ENCODE assay signal across 10 mouse cellular contexts in the genomic region with DNA sequence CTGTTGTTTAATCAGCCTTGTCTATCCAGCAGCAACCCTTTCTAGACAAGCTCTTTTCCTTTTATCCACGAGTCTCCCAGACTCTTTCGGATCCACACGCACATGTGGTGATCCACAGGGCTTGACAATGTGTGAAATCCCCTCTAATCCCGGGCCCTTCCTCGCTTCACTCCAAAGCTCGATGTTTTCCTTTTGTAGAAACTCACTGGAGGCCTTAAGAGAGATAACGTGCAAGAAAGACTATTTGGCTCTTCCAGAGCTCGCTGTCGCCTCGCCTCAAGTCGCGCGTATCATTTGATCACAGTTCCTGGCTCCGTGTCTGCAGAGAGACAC.
A peak's percentile ranks its signal among the peaks of the same experiment; 100 is the strongest.
DNase-seq lines count a peak whose midpoint lies in the region; ATAC-seq and TF ChIP-seq lines count a peak whose summit lies in the region.
"Had no signal": no experiment of that assay in that cellular context is flagged by ENCODE, and none has a peak within 500 bp of the region (broad histone marks: within the 10 kb centered on the region; RNA-seq: fewer than 3 reads in every experiment).

No protein-coding gene starts in this region.

- TF ChIP-seq CTCF in cerebellum, adult 2 months (IDR thresholded peaks at IDR 0.05; ENCODE audit: borderline replicate concordance, insufficient read depth, low read depth, low read length) = no peak

- H3K4me1 ChIP-seq in cerebellum, adult 2 months (ENCODE audit: control insufficient read depth, insufficient read depth, low read length) = no peaks in the 10 kb centered on the region
- peaks cover 4% of the 10 kb centered on the region; the same call in 1 of the 2 replicates for H3K4me1 ChIP-seq in heart, embryonic 15.5 days (replicated peaks)
- peaks cover 22% of the 10 kb centered on the region for H3K4me1 ChIP-seq in lung, embryonic 16.5 days (replicated peaks; ENCODE audit: control insufficient read depth, insufficient read depth, low read length)
- no peaks in the 10 kb centered on the region for H3K4me1 ChIP-seq in midbrain, embryonic 11.5 days (ENCODE audit: control insufficient read depth, insufficient read depth, low read length)
- peaks cover 10% of the 10 kb centered on the region; the same call in 1 of the 2 replicates for H3K4me1 ChIP-seq in kidney, embryonic 14.5 days (ENCODE audit: control insufficient read depth, insufficient read depth, low read length)

- H3K27me3 ChIP-seq in cerebellum, adult 2 months (ENCODE audit: control insufficient read depth, insufficient read depth, low read length) = no peaks in the 10 kb centered on the region
- H3K27me3 ChIP-seq in heart, embryonic 15.5 days = no peaks in the 10 kb centered on the region
- no peaks in the 10 kb centered on the region for H3K27me3 ChIP-seq in lung, embryonic 16.5 days (ENCODE audit: control insufficient read depth, insufficient read depth, low read depth, low read length)
- H3K27me3 ChIP-seq in midbrain, embryonic 11.5 days (ENCODE audit: control insufficient read depth, insufficient read depth, low read length) = no peaks in the 10 kb centered on the region
- no peaks in the 10 kb centered on the region for H3K27me3 ChIP-seq in kidney, embryonic 14.5 days (ENCODE audit: control insufficient read depth, insufficient read depth, low read length)

- intact Hi-C loops in heart, postnatal 25 days (cut with DNase I) = no loop called here

- peak in 1 of 2 experiments; percentile 57 for DNase-seq in cerebellum, adult 2 months
- no peak for DNase-seq in cerebellum, adult 9-11 months
- no peak for DNase-seq in heart, postnatal 25 days (ENCODE audit: low spot score)
- no peak for DNase-seq in lung, adult 18-20 months
- DNase-seq in midbrain, embryonic 11.5 days (ENCODE audit: low spot score, missing footprints) = no peak
- DNase-seq: adrenal gland, adult 8-10 months had no signal

- no peak for TF ChIP-seq POLR2A in cerebellum, adult 2 months (IDR thresholded peaks at IDR 0.05; ENCODE audit: borderline replicate concordance, insufficient read depth, low read length)

- ATAC-seq in heart, embryonic 15.5 days (replicated peaks; ENCODE audit: insufficient number of reproducible peaks, insufficient read depth, low FRiP score, low read depth) = no peak
- ATAC-seq in lung, embryonic 16.5 days (ENCODE audit: low read depth) = peak; percentile 37; the same call in 1 of the 2 replicates
- 0 out of 2 replicates have a peak, but pooled peaks have one; percentile 58 for ATAC-seq in midbrain, embryonic 11.5 days (ENCODE audit: low FRiP score)
- no peak for ATAC-seq in kidney, embryonic 14.5 days (ENCODE audit: low FRiP score, low TSS enrichment)

- H3K27ac ChIP-seq in cerebellum, adult 2 months (ENCODE audit: insufficient read depth, low read length) = no peak overlapping the region
- no peak overlapping the region for H3K27ac ChIP-seq in heart, embryonic 15.5 days
- peak overlapping the region; percentile 12; the same call in 1 of the 2 replicates for H3K27ac ChIP-seq in lung, embryonic 16.5 days (ENCODE audit: low read length)
- H3K27ac ChIP-seq in midbrain, embryonic 11.5 days (ENCODE audit: low read depth, low read length) = no peak overlapping the region
- no peak overlapping the region for H3K27ac ChIP-seq in kidney, embryonic 14.5 days (ENCODE audit: low read depth, low read length)
- H3K27ac ChIP-seq: hindbrain, embryonic 14.5 days had no signal

- 27% methylated on average over 14 of the region's 14 CpGs for WGBS in cerebellum, adult 2 months
- 54% methylated on average over 14 of the region's 14 CpGs for WGBS in heart, embryonic 15.5 days
- 35% methylated on average over 14 of the region's 14 CpGs for WGBS in lung, embryonic 16.5 days
- 43% methylated on average over 14 of the region's 14 CpGs for WGBS in midbrain, embryonic 11.5 days
- 87% methylated on average over 14 of the region's 14 CpGs for WGBS in kidney, embryonic 14.5 days

- no peak overlapping the region for H3K9ac ChIP-seq in heart, embryonic 15.5 days
- peak overlapping the region; percentile 40 for H3K9ac ChIP-seq in lung, embryonic 16.5 days (ENCODE audit: low read length)
- H3K9ac ChIP-seq in midbrain, embryonic 11.5 days (ENCODE audit: low read length) = no peak overlapping the region
- H3K9ac ChIP-seq in kidney, embryonic 14.5 days (ENCODE audit: low read depth, low read length) = no peak overlapping the region
- H3K9ac ChIP-seq: hindbrain, embryonic 14.5 days had no signal

- no peaks in the 10 kb centered on the region for H3K9me3 ChIP-seq in heart, embryonic 15.5 days (replicated peaks)
- no peaks in the 10 kb centered on the region for H3K9me3 ChIP-seq in lung, embryonic 16.5 days (ENCODE audit: control insufficient read depth, low read length)
- H3K9me3 ChIP-seq in midbrain, embryonic 11.5 days (ENCODE audit: control insufficient read depth, low read length) = no peaks in the 10 kb centered on the region
- no peaks in the 10 kb centered on the region for H3K9me3 ChIP-seq in kidney, embryonic 14.5 days (ENCODE audit: control insufficient read depth, low read length)

- H3K4me2 ChIP-seq in heart, embryonic 15.5 days = peak overlapping the region; percentile 58
- peak overlapping the region; percentile 62 for H3K4me2 ChIP-seq in lung, embryonic 16.5 days (ENCODE audit: low read depth, low read length)
- H3K4me2 ChIP-seq in midbrain, embryonic 11.5 days = peak overlapping the region; percentile 21; the same call in 1 of the 2 replicates
- H3K4me2 ChIP-seq in kidney, embryonic 14.5 days (replicated peaks; ENCODE audit: low read depth, low read length) = no peak overlapping the region
- H3K4me2 ChIP-seq: hindbrain, embryonic 14.5 days had no signal

- H3K4me3 ChIP-seq in cerebellum, adult 2 months (replicated peaks; ENCODE audit: insufficient read depth, low read depth, low read length) = peak overlapping the region; percentile 34
- H3K4me3 ChIP-seq in heart, embryonic 15.5 days = peak overlapping the region; percentile 24
- H3K4me3 ChIP-seq in lung, embryonic 16.5 days (ENCODE audit: low read length) = peak overlapping the region; percentile 28
- H3K4me3 ChIP-seq in midbrain, embryonic 11.5 days (ENCODE audit: low read depth, low read length) = no peak overlapping the region
- no peak overlapping the region for H3K4me3 ChIP-seq in kidney, embryonic 14.5 days (ENCODE audit: low read length)

- no peaks in the 10 kb centered on the region for H3K36me3 ChIP-seq in heart, embryonic 15.5 days
- H3K36me3 ChIP-seq in lung, embryonic 16.5 days (ENCODE audit: control insufficient read depth, insufficient read depth, low read length) = no peaks in the 10 kb centered on the region
- no peaks in the 10 kb centered on the region for H3K36me3 ChIP-seq in midbrain, embryonic 11.5 days (ENCODE audit: control insufficient read depth, insufficient read depth, low read length)
- no peaks in the 10 kb centered on the region for H3K36me3 ChIP-seq in kidney, embryonic 14.5 days (ENCODE audit: control insufficient read depth, insufficient read depth, low read length)

Comparison
In these comparisons a context has a peak if more than half of its experiments do, and no peak if none do; other contexts are left out.
1. H3K4me3 ChIP-seq: peak in cerebellum, adult 2 months (single experiment), heart, embryonic 15.5 days (single experiment) and lung, embryonic 16.5 days (single experiment); none in midbrain, embryonic 11.5 days (single experiment) and kidney, embryonic 14.5 days (single experiment).
2. ATAC-seq: peak in lung, embryonic 16.5 days (single experiment) and midbrain, embryonic 11.5 days (single experiment); none in heart, embryonic 15.5 days (single experiment) and kidney, embryonic 14.5 days (single experiment).